Mouse (Mus musculus) hindbrain, embryonic 11.5 days (tissue): ENCODE measurements around the gene Lcn5. TPM values are rescaled to one million over a fixed set of nuclear protein-coding genes. Genes with fewer than 3 reads are reported as not detected.
"Not testable (repeated sequence)": the region's sequence is repeated elsewhere in the genome, so short reads cannot be mapped to it uniquely, and the experiment has no call there.

ENCODE experiments used
- ATAC-seq: fragments of 200-750 bp; cut with Nextera tagmentation; 2 replicates; pipeline ENCODE4 v1.8.0; 2017; ENCODE audit warnings: mild to moderate bottlenecking, moderate TSS enrichment, moderate library complexity; ENCODE audit not compliant: low FRiP score
- DNase-seq: peaks from one replicate; pipeline ENCODE4 v3.0.0-alpha.2; 2015; ENCODE audit warnings: low spot score
- H3K27ac ChIP-seq: fragments of 300-500 bp; sonication (generic); 2 replicates; pipeline ENCODE4 v1.5.1; 2014; ENCODE audit warnings: mild to moderate bottlenecking, low read depth, low read length
- H3K27me3 ChIP-seq: fragments of 300-500 bp; sonication (generic); 2 replicates; pipeline ENCODE4 v1.6.1; 2014; ENCODE audit warnings: mild to moderate bottlenecking, low read length, moderate library complexity, mixed read lengths; ENCODE audit not compliant: control insufficient read depth, insufficient read depth
- H3K36me3 ChIP-seq: fragments of 300-500 bp; sonication (generic); 2 replicates; pipeline ENCODE4 v1.6.1; 2014; ENCODE audit warnings: mild to moderate bottlenecking, low read length, moderate library complexity, mixed read lengths; ENCODE audit not compliant: control insufficient read depth, insufficient read depth
- H3K4me1 ChIP-seq: fragments of 300-500 bp; sonication (generic); replicated peaks from 2 replicates; pipeline ENCODE4 v1.6.1; 2014; ENCODE audit warnings: low read length, mixed read lengths; ENCODE audit not compliant: control insufficient read depth, insufficient read depth
- H3K4me2 ChIP-seq: fragments of 300-500 bp; sonication (generic); replicated peaks from 2 replicates; pipeline ENCODE4 v1.6.1; 2014; ENCODE audit warnings: mild to moderate bottlenecking, low read depth, low read length
- H3K4me3 ChIP-seq: fragments of 300-500 bp; sonication (generic); 2 replicates; pipeline ENCODE4 v1.5.1; 2014; ENCODE audit warnings: low read depth, low read length
- H3K9ac ChIP-seq: fragments of 300-500 bp; sonication (generic); 2 replicates; pipeline ENCODE4 v1.6.1; 2014; ENCODE audit warnings: low read depth, low read length
- H3K9me3 ChIP-seq: fragments of 300-500 bp; sonication (generic); 2 replicates; pipeline ENCODE4 v1.6.1; 2016; ENCODE audit warnings: low read length; ENCODE audit not compliant: control insufficient read depth
- WGBS: fragments of 180-500 bp; shearing (Covaris S2); extraction: QIAGEN DNeasy Blood & Tissue Kit; methylation state at CpG from one replicate; pipeline ENCODE4 v1.1.7; 2014; 5-methylcytosine and 5-hydroxymethylcytosine counted together
- polyA plus RNA-seq: library from polyadenylated mRNA; unstranded; fragments of >200 nt; fragmentation: Nextera tagmentation; extraction: Ambion mirVana; gene quantifications from 2 replicates; pipeline ENCODE4 v1.2.1, GENCODE M21; 2014

The Lcn5 gene
- polyA plus RNA-seq, 1 experiment from 2014 or later: not detected

GRCm38 (mm10) chr2:25694605-25695004, 36.9 kb downstream of the Lcn5 start:
- DNase-seq: peak; percentile 83
- Histone ChIP-seq H3K4me3 (no peak overlapping the region), H3K27ac (no peak overlapping the region), H3K36me3 (no peaks in the 10 kb centered on the region), H3K4me1 (no peaks in the 10 kb centered on the region), H3K27me3 (no peaks in the 10 kb centered on the region), H3K9me3 (no peaks in the 10 kb centered on the region), H3K9ac (no peak overlapping the region), H3K4me2 (no peak overlapping the region)
- ATAC-seq: no peak

DNA sequence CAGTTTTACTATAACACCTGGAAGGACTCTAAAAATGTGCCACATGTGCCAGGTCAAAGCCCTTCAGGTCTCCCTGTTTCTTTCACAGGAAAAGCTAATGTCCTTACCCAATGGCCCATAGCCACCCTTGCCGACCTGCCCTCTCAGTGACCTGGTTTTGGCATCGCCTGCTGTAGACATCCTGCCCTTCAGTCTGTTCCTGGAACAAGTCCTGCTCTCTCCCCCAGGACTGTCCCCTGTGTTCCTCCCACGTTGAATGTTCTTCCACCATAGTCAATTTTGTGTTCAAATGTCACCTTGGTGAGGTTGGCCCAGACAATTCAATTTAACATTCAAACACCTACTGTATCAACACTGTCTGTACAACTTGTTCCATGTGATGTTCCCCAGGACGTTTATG, 39.2 kb downstream of the Lcn5 start:
- Histone ChIP-seq H3K9me3 (no peaks in the 10 kb centered on the region), H3K36me3 (no peaks in the 10 kb centered on the region), H3K4me1 (no peaks in the 10 kb centered on the region), H3K4me3 (no peak overlapping the region), H3K9ac (no peak overlapping the region), H3K27ac (no peak overlapping the region), H3K27me3 (no peaks in the 10 kb centered on the region), H3K4me2 (no peak overlapping the region)
- ATAC-seq (no peak), DNase-seq (no peak)
- 71% methylated on average over 4 of the region's 4 CpGs for WGBS

- H3K9me3 ChIP-seq: no peaks in the 10 kb centered on the region
- ATAC-seq: no peak
- 78% methylated on average over 2 of the region's 2 CpGs for WGBS
- H3K4me2 ChIP-seq: no peak overlapping the region
- H3K27ac ChIP-seq: no peak overlapping the region
- no peak overlapping the region for H3K9ac ChIP-seq
- H3K4me1 ChIP-seq: no peaks in the 10 kb centered on the region
- H3K36me3 ChIP-seq: no peaks in the 10 kb centered on the region
- no peak overlapping the region for H3K4me3 ChIP-seq
- no peak for DNase-seq
- no peaks in the 10 kb centered on the region for H3K27me3 ChIP-seq
Measured at GRCm38 (mm10) chr2:25698696-25699095, 40.9 kb downstream of the Lcn5 start.

GRCm38 (mm10) chr2:25699743-25700142, 42.0 kb downstream of the Lcn5 start, which contains the start of gene Obp2a:
Obp2a (plus strand) TSS chr2:25700043.
- ATAC-seq, H3K4me3 ChIP-seq, H3K27me3 ChIP-seq, H3K4me2 ChIP-seq, H3K4me1 ChIP-seq, H3K27ac ChIP-seq, H3K9ac ChIP-seq, H3K9me3 ChIP-seq, H3K36me3 ChIP-seq, DNase-seq: not testable (repeated sequence)
- 77% methylated on average over 3 of the region's 3 CpGs for WGBS

DNA sequence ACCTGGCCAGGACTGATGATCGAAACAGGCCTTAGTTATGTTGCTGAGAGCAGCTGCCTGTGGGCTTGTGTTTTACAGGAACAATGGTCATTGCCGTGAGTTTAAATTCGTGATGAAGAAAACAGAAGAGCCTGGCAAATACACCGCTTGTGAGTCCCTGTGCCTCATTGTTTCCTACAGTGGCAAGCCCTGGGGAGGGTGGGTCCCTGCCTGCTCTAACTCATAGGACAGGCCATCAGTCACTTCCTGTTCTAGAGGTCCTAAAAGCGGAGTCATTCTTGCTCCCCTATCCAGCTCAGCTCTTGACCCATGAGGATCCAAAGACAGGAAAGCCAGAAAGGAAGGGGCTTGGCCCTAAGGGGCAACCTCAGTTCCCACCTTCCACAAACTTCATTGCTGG, 43.2 kb downstream of the Lcn5 start:
- H3K27ac ChIP-seq: no peak overlapping the region
- no peaks in the 10 kb centered on the region for H3K27me3 ChIP-seq
- no peak overlapping the region for H3K4me2 ChIP-seq
- WGBS: 82% methylated on average over 5 of the region's 5 CpGs
- no peak overlapping the region for H3K9ac ChIP-seq
- no peaks in the 10 kb centered on the region for H3K4me1 ChIP-seq
- DNase-seq: no peak
- H3K9me3 ChIP-seq: no peaks in the 10 kb centered on the region
- H3K4me3 ChIP-seq: no peak overlapping the region
- ATAC-seq: no peak
- H3K36me3 ChIP-seq: no peaks in the 10 kb centered on the region

GRCm38 (mm10) chr2:25703706-25704105, 46.0 kb downstream of the Lcn5 start:
- ATAC-seq (no peak), DNase-seq (no peak)
- H3K4me3 ChIP-seq: no peak overlapping the region
- H3K4me2 ChIP-seq: no peak overlapping the region
- no peaks in the 10 kb centered on the region for H3K4me1 ChIP-seq
- H3K9ac ChIP-seq: no peak overlapping the region
- 85% methylated on average over 4 of the region's 4 CpGs for WGBS
- H3K9me3 ChIP-seq: no peaks in the 10 kb centered on the region
- H3K27ac ChIP-seq: no peak overlapping the region
- no peaks in the 10 kb centered on the region for H3K27me3 ChIP-seq
- no peaks in the 10 kb centered on the region for H3K36me3 ChIP-seq

GRCm38 (mm10) chr2:25706643-25707481, 49.1 kb downstream of the Lcn5 start, which contains the start of gene Bmyc:
Bmyc (plus strand) TSS chr2:25706739.
- no peaks in the 10 kb centered on the region for H3K27me3 ChIP-seq
- H3K9ac ChIP-seq: peak within 1 kb of the TSS; percentile 79
- DNase-seq (peak; percentile 88), ATAC-seq (peak; percentile 92)
- H3K36me3 ChIP-seq: no peaks in the 10 kb centered on the region
- no peaks in the 10 kb centered on the region for H3K9me3 ChIP-seq
- WGBS: under 1% methylated on average over 78 of the region's 78 CpGs
- no peaks in the 10 kb centered on the region for H3K4me1 ChIP-seq
- H3K27ac ChIP-seq: peak within 1 kb of the TSS; percentile 65
- peak within 1 kb of the TSS; percentile 88 for H3K4me2 ChIP-seq
- peak within 1 kb of the TSS; percentile 82 for H3K4me3 ChIP-seq

- Histone ChIP-seq H3K4me3 (no peak overlapping the region), H3K4me2 (no peak overlapping the region), H3K9me3 (no peaks in the 10 kb centered on the region), H3K9ac (no peak overlapping the region), H3K4me1 (no peaks in the 10 kb centered on the region), H3K36me3 (no peaks in the 10 kb centered on the region), H3K27me3 (no peaks in the 10 kb centered on the region), H3K27ac (no peak overlapping the region)
- 63% methylated on average over 2 of the region's 2 CpGs for WGBS
- no peak for ATAC-seq
- peak; percentile 46 for DNase-seq
Measured at GRCm38 (mm10) chr2:25708121-25708520, 50.4 kb downstream of the Lcn5 start.

- 92% methylated on average over 1 of the region's 1 CpGs for WGBS
- H3K27ac ChIP-seq, H3K36me3 ChIP-seq, H3K9me3 ChIP-seq, H3K4me3 ChIP-seq, H3K27me3 ChIP-seq, H3K4me2 ChIP-seq, H3K4me1 ChIP-seq, ATAC-seq, DNase-seq, H3K9ac ChIP-seq: not testable (repeated sequence)
Measured at GRCm38 (mm10) chr2:25709056-25709455, 51.3 kb downstream of the Lcn5 start.
